Mouse (Mus musculus) heart, postnatal 0 days (tissue): Measurements from ENCODE around the gene Scaf1. TPM values are rescaled to one million over a fixed set of nuclear protein-coding genes. Genes with fewer than 3 reads are reported as not detected.

Experiments used
- ATAC-seq: fragments of 200-750 bp; cut with Nextera tagmentation; 2 replicates; pipeline ENCODE4 v1.8.0; 2017; ENCODE audit warnings: low read depth, moderate number of reproducible peaks, moderate library complexity; ENCODE audit not compliant: insufficient read depth
- DNase-seq: peaks from one replicate; pipeline ENCODE4 v3.0.0-alpha.2; 2016; ENCODE audit warnings: low spot score
- H3K27ac ChIP-seq: fragments of 300-500 bp; sonication (generic); 2 replicates; pipeline ENCODE4 v1.5.1; 2014; ENCODE audit warnings: low read depth, mild to moderate bottlenecking
- H3K27me3 ChIP-seq: fragments of 300-500 bp; sonication (generic); 2 replicates; pipeline ENCODE4 v1.6.1; 2014; ENCODE audit warnings: low read length, mixed read lengths; ENCODE audit not compliant: control insufficient read depth, insufficient read depth
- H3K36me3 ChIP-seq: fragments of 300-500 bp; sonication (generic); replicated peaks from 2 replicates; pipeline ENCODE4 v1.6.1; 2014; ENCODE audit warnings: low read length, mixed read lengths; ENCODE audit not compliant: control insufficient read depth, insufficient read depth
- H3K4me1 ChIP-seq: fragments of 300-500 bp; sonication (generic); 2 replicates; pipeline ENCODE4 v1.6.1; 2014; ENCODE audit warnings: antibody characterized with exemption; ENCODE audit not compliant: control insufficient read depth, insufficient read depth
- H3K4me2 ChIP-seq: fragments of 300-500 bp; sonication (generic); 2 replicates; pipeline ENCODE4 v1.6.1; 2014; ENCODE audit warnings: low read depth, mild to moderate bottlenecking, low read length, moderate library complexity
- H3K4me3 ChIP-seq: fragments of 300-500 bp; sonication (generic); 2 replicates; pipeline ENCODE4 v1.5.1; 2014; ENCODE audit warnings: low read depth, low read length
- H3K9ac ChIP-seq: fragments of 300-500 bp; sonication (generic); replicated peaks from 2 replicates; pipeline ENCODE4 v1.6.1; 2014; ENCODE audit warnings: low read depth, low read length, mixed read lengths
- H3K9me3 ChIP-seq: fragments of 300-500 bp; sonication (generic); replicated peaks from 2 replicates; pipeline ENCODE4 v1.6.1; 2016; ENCODE audit warnings: low read length; ENCODE audit not compliant: control insufficient read depth
- CTCF ChIP-seq: IDR thresholded peaks from 2 replicates; pipeline ENCODE4 v1.5.1; 2016; ENCODE audit warnings: antibody characterized with exemption, control low read depth, low read depth
- EP300 ChIP-seq: IDR thresholded peaks from 2 replicates; pipeline ENCODE4 v1.6.1; 2016; ENCODE audit warnings: antibody characterized with exemption, low read depth
- WGBS: fragments of 180-500 bp; shearing (Covaris S2); extraction: QIAGEN DNeasy Blood & Tissue Kit; methylation state at CpG from one replicate; pipeline ENCODE4 v1.1.7; 2014; 5-methylcytosine and 5-hydroxymethylcytosine counted together
- polyA plus RNA-seq: library from polyadenylated mRNA; unstranded; fragments of >200 nt; fragmentation: Nextera tagmentation; extraction: Ambion mirVana; gene quantifications from 2 replicates; pipeline ENCODE4 v1.2.1, GENCODE M21; 2015
- total RNA-seq: library from RNA; depleted of rRNA; stranded (reverse); fragments of >200 nt; gene quantifications from 2 replicates; pipeline ENCODE4 v1.2.3, GENCODE M21; 2014; ENCODE audit warnings: low replicate concordance

Scaf1 gene
- total and polyA plus RNA-seq, 2 experiments from 2014 or later: 17.9 to 37.8 TPM

GRCm38 (mm10) chr7:45012011-45012410, 4.2 kb downstream of the Scaf1 start:
- Histone ChIP-seq H3K36me3 (peaks cover 61% of the 10 kb centered on the region), H3K4me3 (no peak overlapping the region), H3K9me3 (no peaks in the 10 kb centered on the region), H3K27me3 (no peaks in the 10 kb centered on the region), H3K9ac (no peak overlapping the region), H3K4me2 (no peak overlapping the region), H3K27ac (no peak overlapping the region), H3K4me1 (peaks cover 9% of the 10 kb centered on the region)
- no peak for ATAC-seq
- DNase-seq: no peak
- TF ChIP-seq EP300 (no peak), CTCF (no peak)
- WGBS: 96% methylated on average over 6 of the region's 6 CpGs

DNA sequence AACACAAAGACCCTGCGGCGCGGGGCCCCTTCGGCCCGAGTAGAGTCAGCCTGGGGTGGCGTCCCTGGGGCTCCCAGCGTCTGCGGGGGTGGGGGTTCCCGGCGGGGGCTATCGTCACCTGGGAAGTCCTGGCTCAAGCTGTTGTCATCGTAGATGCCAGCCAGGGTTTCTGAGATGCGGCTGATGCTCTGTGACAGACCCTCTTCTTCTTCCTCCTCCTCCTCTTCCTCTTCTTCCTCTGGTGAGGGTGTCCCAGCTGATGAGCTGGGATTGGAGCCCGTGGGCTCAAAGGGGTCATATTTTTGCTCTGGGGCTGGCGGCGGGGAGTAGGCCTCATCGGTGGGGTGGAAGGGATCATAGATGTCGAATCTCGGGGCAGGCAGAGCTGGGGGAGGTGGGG, 7.8 kb downstream of the Scaf1 start:
- Histone ChIP-seq H3K4me2 (no peak overlapping the region), H3K27ac (no peak overlapping the region), H3K36me3 (peaks cover 95% of the 10 kb centered on the region), H3K4me1 (no peaks in the 10 kb centered on the region), H3K4me3 (no peak overlapping the region), H3K9me3 (no peaks in the 10 kb centered on the region), H3K27me3 (no peaks in the 10 kb centered on the region), H3K9ac (no peak overlapping the region)
- TF ChIP-seq CTCF: no peak
- no peak for TF ChIP-seq EP300
- DNase-seq (no peak), ATAC-seq (no peak)
- WGBS: 92% methylated on average over 19 of the region's 19 CpGs

DNA sequence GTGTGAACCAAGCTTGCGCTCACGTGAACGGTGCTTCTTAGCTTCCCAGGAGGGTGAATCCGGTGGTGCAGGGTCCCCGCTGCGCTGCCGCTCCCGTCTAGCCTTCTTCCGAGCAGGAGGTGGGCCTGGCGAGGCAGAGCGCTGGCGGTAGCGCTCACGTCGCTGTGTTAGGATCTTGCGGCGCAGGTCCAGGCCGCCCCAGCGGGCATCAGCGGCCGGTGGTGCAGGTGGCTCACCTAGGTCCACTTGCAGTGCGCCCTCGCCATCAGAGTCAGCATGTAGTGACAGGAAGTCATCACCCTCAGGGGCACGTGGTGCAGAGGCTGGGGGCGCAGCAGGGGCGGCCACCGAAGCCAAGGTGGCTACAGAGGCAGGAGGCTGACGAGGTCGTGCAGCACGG, 8.3 kb downstream of the Scaf1 start:
- TF ChIP-seq EP300 (no peak), CTCF (no peak)
- no peak overlapping the region for H3K4me3 ChIP-seq
- no peak overlapping the region for H3K27ac ChIP-seq
- no peaks in the 10 kb centered on the region for H3K27me3 ChIP-seq
- H3K4me2 ChIP-seq: no peak overlapping the region
- ATAC-seq (no peak), DNase-seq (no peak)
- H3K9me3 ChIP-seq: no peaks in the 10 kb centered on the region
- H3K36me3 ChIP-seq: peaks cover 95% of the 10 kb centered on the region
- 93% methylated on average over 30 of the region's 30 CpGs for WGBS
- H3K4me1 ChIP-seq: no peaks in the 10 kb centered on the region
- no peak overlapping the region for H3K9ac ChIP-seq

DNA sequence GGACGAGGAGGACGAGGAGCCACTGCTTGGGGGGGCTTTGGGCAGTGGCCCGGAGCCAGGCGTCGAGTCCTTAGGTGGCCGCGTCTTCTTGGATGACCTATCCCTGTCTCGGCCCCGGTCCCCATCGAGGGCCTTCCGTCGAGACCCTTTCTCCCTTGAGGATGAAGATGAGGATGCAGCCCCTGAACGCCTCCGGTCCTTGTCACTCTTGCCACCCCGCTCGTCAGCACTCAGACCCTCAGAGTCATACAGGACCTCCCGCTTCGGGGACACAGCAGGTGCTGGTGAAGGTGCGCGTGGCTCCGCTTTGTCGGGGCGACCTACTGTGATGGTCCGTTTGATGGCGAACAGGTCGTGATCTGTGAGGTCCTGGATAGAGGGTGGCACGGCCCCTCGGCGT, 9.0 kb downstream of the Scaf1 start:
- ATAC-seq: no peak
- Histone ChIP-seq H3K4me1 (no peaks in the 10 kb centered on the region), H3K36me3 (peaks cover 95% of the 10 kb centered on the region), H3K9ac (no peak overlapping the region), H3K4me3 (no peak overlapping the region), H3K27ac (no peak overlapping the region), H3K9me3 (no peaks in the 10 kb centered on the region), H3K27me3 (no peaks in the 10 kb centered on the region), H3K4me2 (no peak overlapping the region)
- WGBS: 91% methylated on average over 29 of the region's 29 CpGs
- no peak for DNase-seq
- no peak for TF ChIP-seq CTCF
- no peak for TF ChIP-seq EP300

- 91% methylated on average over 12 of the region's 12 CpGs for WGBS
- no peak overlapping the region for H3K9ac ChIP-seq
- no peaks in the 10 kb centered on the region for H3K27me3 ChIP-seq
- H3K4me3 ChIP-seq: no peak overlapping the region
- no peak for DNase-seq
- no peaks in the 10 kb centered on the region for H3K4me1 ChIP-seq
- H3K36me3 ChIP-seq: peaks cover 95% of the 10 kb centered on the region
- H3K27ac ChIP-seq: no peak overlapping the region
- H3K4me2 ChIP-seq: no peak overlapping the region
- no peaks in the 10 kb centered on the region for H3K9me3 ChIP-seq
- no peak for ATAC-seq
- no peak for TF ChIP-seq CTCF
- no peak for TF ChIP-seq EP300
These were observed 9.7 kb downstream of the Scaf1 start for GRCm38 (mm10) chr7:45006503-45006902.

GRCm38 (mm10) chr7:45005321-45005992, 10.7 kb downstream of the Scaf1 start:
- 79% methylated on average over 6 of the region's 6 CpGs for WGBS
- DNase-seq: no peak
- Histone ChIP-seq H3K36me3 (peaks cover 97% of the 10 kb centered on the region), H3K4me1 (no peaks in the 10 kb centered on the region), H3K9me3 (no peaks in the 10 kb centered on the region), H3K27me3 (no peaks in the 10 kb centered on the region), H3K27ac (no peak overlapping the region), H3K4me3 (no peak overlapping the region), H3K4me2 (no peak overlapping the region), H3K9ac (no peak overlapping the region)
- TF ChIP-seq EP300: no peak
- no peak for TF ChIP-seq CTCF
- no peak for ATAC-seq
